Mouse (Mus musculus): Measurements from ENCODE around the gene Spcs2. TPM values are rescaled to one million over a fixed set of nuclear protein-coding genes. Genes with fewer than 3 reads are reported as not detected.

Gene Spcs2
- 71.6 to 102 TPM (median 85.9 TPM) in 4 replicates for total RNA-seq (2023)

GRCm38 (mm10) chr7:99863362-99863761, at the start of gene Spcs2:
Gene Spcs2, minus strand, starts transcription at chr7:99863462.

GRCm38 (mm10) chr7:99858813-99859585, 4.3 kb downstream of the Spcs2 start, which contains the start of gene Xrra1:
Gene Xrra1, plus strand, starts transcription at chr7:99859116.

GRCm38 (mm10) chr7:99828083-99828570, 35.1 kb downstream of the Spcs2 start, which contains the start of gene Neu3:
Gene Neu3, minus strand, starts transcription at chr7:99828417.

Other genes with a start within 250 kb of the Spcs2 start
- gene Tpbgl, start 236.4 kb downstream of the Spcs2 start, total RNA-seq (2023) = 0.20 to 0.30 TPM in 2 of 4 replicates, not detected in the others
- gene Slco2b1, start 152.1 kb downstream of the Spcs2 start, total RNA-seq (2023) = 0.36 to 1.6 TPM (median 0.66 TPM) in 4 replicates
- not detected in 4 replicates for gene Olfr520, start 133.2 kb downstream of the Spcs2 start, total RNA-seq (2023)
- gene Olfr521, start 100.0 kb downstream of the Spcs2 start, total RNA-seq (2023) = not detected in 4 replicates
- 1.5 to 3.2 TPM (median 2.4 TPM) in 4 replicates for gene Neu3, start 35.0 kb downstream of the Spcs2 start, total RNA-seq (2023)
- not detected in 4 replicates for gene Xrra1, start 4.3 kb downstream of the Spcs2 start, total RNA-seq (2023)
- 28.6 to 30.3 TPM (median 29.7 TPM) in 4 replicates for gene Rnf169, start 117.0 kb upstream of the Spcs2 start, total RNA-seq (2023)
- not detected in 4 replicates for gene Chrdl2, start 142.7 kb upstream of the Spcs2 start, total RNA-seq (2023)

Data from B cell, adult 62 days (primary cell).